Mouse (Mus musculus): ENCODE measurements at regions not wholly inside any gene's neighbourhood (a gene's known extent, or its start where the extent isn't known, plus 50 kb on each side); places are given as distances from the start of the nearest gene placed in this dataset.
A peak's percentile ranks its signal among the peaks of the same experiment; 100 is the strongest.

- no peak for ATAC-seq (ENCODE audit: low FRiP score, low TSS enrichment)
- no peak overlapping the region for H3K4me2 ChIP-seq (replicated peaks; ENCODE audit: low read depth, low read length)
- WGBS = 55% methylated on average over 6 of the region's 6 CpGs
- H3K27ac ChIP-seq (ENCODE audit: low read length) = no peak overlapping the region
- H3K27me3 ChIP-seq (ENCODE audit: insufficient read depth, low read length) = no peaks in the 10 kb centered on the region
- H3K4me3 ChIP-seq (ENCODE audit: low read length) = no peak overlapping the region
- no peaks in the 10 kb centered on the region for H3K36me3 ChIP-seq (ENCODE audit: insufficient read depth, low read length)
- H3K9ac ChIP-seq (replicated peaks; ENCODE audit: low read length) = no peak overlapping the region
- no peaks in the 10 kb centered on the region for H3K4me1 ChIP-seq (ENCODE audit: insufficient read depth, low read length)
- H3K9me3 ChIP-seq (ENCODE audit: low read length) = no peaks in the 10 kb centered on the region
Measured at GRCm38 (mm10) chr13:80000214-80000613, 883.0 kb upstream of the Arrdc3 start.

DNA sequence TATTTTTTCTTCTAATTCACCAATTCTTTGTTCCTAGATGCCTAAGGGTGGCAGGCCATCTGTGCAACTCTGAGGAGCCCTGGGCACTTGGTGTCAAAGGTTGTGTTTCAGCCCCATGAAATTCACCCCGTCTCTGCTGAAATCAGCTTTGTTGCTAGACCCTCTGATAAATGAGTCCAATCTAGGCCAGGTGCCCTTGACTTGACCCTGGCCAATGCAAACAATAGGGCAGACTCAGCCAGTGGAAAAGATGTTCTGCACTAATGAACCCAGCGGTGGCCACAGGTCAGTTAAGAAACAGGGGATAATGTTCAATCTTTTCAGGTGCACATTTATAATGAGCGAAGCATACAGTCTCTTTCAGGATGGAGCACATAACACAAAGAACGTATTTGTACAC, 882.5 kb upstream of the Arrdc3 start:
- no peaks in the 10 kb centered on the region for H3K36me3 ChIP-seq (ENCODE audit: insufficient read depth, low read length)
- no peak overlapping the region for H3K4me2 ChIP-seq (replicated peaks; ENCODE audit: low read depth, low read length)
- peak; percentile 82 for ATAC-seq (ENCODE audit: low FRiP score, low TSS enrichment)
- no peak overlapping the region for H3K4me3 ChIP-seq (ENCODE audit: low read length)
- no peak overlapping the region for H3K27ac ChIP-seq (ENCODE audit: low read length)
- 25% methylated on average over 4 of the region's 4 CpGs for WGBS
- H3K4me1 ChIP-seq (ENCODE audit: insufficient read depth, low read length) = no peaks in the 10 kb centered on the region
- no peak overlapping the region for H3K9ac ChIP-seq (replicated peaks; ENCODE audit: low read length)
- no peaks in the 10 kb centered on the region for H3K9me3 ChIP-seq (ENCODE audit: low read length)
- no peaks in the 10 kb centered on the region for H3K27me3 ChIP-seq (ENCODE audit: insufficient read depth, low read length)
